Mouse (Mus musculus): ENCODE measurements around the gene Fto. TPM values are rescaled to one million over a fixed set of nuclear protein-coding genes. Genes with fewer than 3 reads are reported as not detected.

Fto gene
- polyA plus RNA-seq (2014; fragmentation: Nextera tagmentation; extraction: Ambion mirVana): 149 and 180 TPM in 2 replicates

DNA sequence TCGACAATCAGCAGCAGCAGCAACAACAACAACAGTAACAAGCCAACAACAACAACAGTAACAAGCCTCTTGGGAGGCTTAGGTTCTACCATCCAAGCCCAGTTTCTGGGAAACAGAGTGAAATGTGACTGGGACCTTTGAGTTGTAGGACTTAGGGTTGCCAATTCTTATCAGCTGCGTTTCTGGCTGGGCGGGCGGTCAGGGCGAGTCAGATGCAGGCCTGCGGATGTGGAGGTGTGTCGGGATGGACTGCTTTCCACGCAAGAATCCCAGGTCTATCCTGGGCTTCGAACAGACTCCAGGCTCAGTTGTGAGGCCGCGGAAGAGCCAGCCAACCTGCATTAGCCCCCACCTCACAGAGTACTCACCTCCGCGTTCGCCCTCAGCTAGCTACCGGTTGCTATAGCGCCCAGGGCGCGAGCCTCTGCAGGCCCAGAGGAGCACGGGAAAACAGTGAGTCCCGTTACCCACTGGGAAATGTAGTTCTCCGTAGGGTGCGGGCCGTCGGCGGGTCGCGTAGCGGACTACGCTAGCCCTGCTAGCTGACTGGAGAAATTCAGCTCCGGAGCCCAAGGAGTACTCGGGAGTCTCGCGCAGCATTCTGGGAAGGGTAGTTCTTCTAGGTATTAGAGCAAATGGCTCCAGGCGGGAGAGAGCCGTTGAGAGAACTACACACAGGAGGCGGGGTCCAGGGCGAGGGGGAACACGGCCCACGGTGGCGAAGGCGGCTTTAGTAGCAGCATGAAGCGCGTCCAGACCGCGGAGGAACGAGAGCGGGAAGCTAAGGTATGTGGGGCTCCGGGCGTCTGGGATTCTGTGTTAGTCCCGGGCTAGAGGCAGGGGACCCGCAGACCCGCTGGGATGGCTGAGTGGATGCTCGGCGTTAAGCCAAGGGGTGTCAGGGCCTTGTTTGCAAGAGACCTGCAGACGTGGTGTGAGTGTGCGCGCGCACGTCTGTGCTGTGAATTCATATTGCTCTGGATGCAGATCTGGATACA, at the start of gene Fto, which contains the start of gene Rpgrip1l:
Gene Fto (plus strand): TSS at position 691 of the 998 bp plus-strand sequence.
Gene Rpgrip1l (minus strand): TSS at position 428 of the 998 bp plus-strand sequence.
- H3K4me3 ChIP-seq (replicated peaks; ENCODE audit: low read length): peak within 1 kb of the TSS; percentile 67
- no peaks in the 10 kb centered on the region for H3K27me3 ChIP-seq (ENCODE audit: control insufficient read depth, insufficient read depth, low read length)
- peak; percentile 98 for DNase-seq (ENCODE audit: low spot score)
- no peaks in the 10 kb centered on the region for H3K9me3 ChIP-seq (ENCODE audit: control insufficient read depth, low read length)
- H3K4me2 ChIP-seq (replicated peaks): peak within 1 kb of the TSS; percentile 83
- peak within 1 kb of the TSS; percentile 78 for H3K27ac ChIP-seq
- WGBS: 1% methylated on average over 59 of the region's 59 CpGs
- H3K9ac ChIP-seq: peak within 1 kb of the TSS; percentile 77
- ATAC-seq (ENCODE audit: low FRiP score): peak; percentile 99
- peaks cover 29% of the 10 kb centered on the region for H3K4me1 ChIP-seq (replicated peaks; ENCODE audit: control insufficient read depth, insufficient read depth, low read length)
- H3K36me3 ChIP-seq (replicated peaks; ENCODE audit: control insufficient read depth, insufficient read depth): 0 out of 2 replicates have a peak, but pooled peaks cover 3% of the 10 kb centered on the region

DNA sequence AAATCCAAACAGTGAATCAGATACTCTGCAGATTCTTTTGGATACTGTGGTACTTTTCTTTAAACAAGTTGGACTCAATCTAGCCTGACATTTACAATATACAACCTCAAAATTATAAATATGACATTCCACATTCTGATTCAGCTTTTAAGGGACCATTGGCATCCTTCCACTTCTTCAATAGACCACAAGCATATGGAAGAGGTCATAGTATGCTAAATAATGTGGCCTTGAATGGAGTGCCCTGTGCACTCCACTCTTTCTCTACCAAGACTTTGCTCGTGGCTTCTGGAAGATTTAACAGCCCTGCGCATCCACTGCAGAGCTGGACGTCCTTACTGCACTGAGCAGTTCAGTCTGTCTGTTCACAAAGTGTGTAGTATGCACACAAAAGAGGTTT, 49.4 kb upstream of the Fto start:
- no peaks in the 10 kb centered on the region for H3K9me3 ChIP-seq (ENCODE audit: control insufficient read depth, low read length)
- peaks cover 4% of the 10 kb centered on the region for H3K36me3 ChIP-seq (replicated peaks; ENCODE audit: control insufficient read depth, insufficient read depth)
- H3K27ac ChIP-seq: no peak overlapping the region
- no peaks in the 10 kb centered on the region for H3K4me1 ChIP-seq (replicated peaks; ENCODE audit: control insufficient read depth, insufficient read depth, low read length)
- ATAC-seq (ENCODE audit: low FRiP score) (no peak), DNase-seq (ENCODE audit: low spot score) (no peak)
- 87% methylated on average over 3 of the region's 3 CpGs for WGBS
- no peak overlapping the region for H3K4me2 ChIP-seq (replicated peaks)
- H3K27me3 ChIP-seq (ENCODE audit: control insufficient read depth, insufficient read depth, low read length): no peaks in the 10 kb centered on the region
- no peak overlapping the region for H3K9ac ChIP-seq
- H3K4me3 ChIP-seq (replicated peaks; ENCODE audit: low read length): no peak overlapping the region

DNA sequence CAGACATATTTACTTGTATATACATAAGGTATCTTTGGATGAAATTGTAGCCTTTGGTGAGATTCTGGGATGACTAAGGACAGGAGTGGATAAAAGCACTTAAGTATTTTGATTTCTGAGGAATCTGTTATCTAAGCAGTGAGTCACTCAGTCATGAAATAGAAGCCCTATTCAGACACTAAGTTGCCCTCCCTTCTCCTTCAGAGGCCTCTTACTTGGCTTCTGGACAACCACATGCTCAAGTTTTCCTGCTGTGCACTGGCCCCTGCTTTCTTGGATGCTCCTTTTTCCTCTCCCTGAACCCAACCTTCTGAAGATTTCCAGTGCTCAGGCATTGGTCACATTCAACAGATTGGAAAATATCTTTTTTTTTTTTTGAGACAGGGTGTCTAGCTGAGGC, 48.8 kb upstream of the Fto start:
- Histone ChIP-seq H3K9ac (no peak overlapping the region), H3K36me3 (replicated peaks; ENCODE audit: control insufficient read depth, insufficient read depth) (peaks cover 8% of the 10 kb centered on the region), H3K9me3 (ENCODE audit: control insufficient read depth, low read length) (no peaks in the 10 kb centered on the region), H3K27ac (no peak overlapping the region), H3K27me3 (ENCODE audit: control insufficient read depth, insufficient read depth, low read length) (no peaks in the 10 kb centered on the region), H3K4me1 (replicated peaks; ENCODE audit: control insufficient read depth, insufficient read depth, low read length) (no peaks in the 10 kb centered on the region), H3K4me2 (replicated peaks) (no peak overlapping the region), H3K4me3 (replicated peaks; ENCODE audit: low read length) (no peak overlapping the region)
- ATAC-seq (ENCODE audit: low FRiP score) (no peak), DNase-seq (ENCODE audit: low spot score) (no peak)

DNA sequence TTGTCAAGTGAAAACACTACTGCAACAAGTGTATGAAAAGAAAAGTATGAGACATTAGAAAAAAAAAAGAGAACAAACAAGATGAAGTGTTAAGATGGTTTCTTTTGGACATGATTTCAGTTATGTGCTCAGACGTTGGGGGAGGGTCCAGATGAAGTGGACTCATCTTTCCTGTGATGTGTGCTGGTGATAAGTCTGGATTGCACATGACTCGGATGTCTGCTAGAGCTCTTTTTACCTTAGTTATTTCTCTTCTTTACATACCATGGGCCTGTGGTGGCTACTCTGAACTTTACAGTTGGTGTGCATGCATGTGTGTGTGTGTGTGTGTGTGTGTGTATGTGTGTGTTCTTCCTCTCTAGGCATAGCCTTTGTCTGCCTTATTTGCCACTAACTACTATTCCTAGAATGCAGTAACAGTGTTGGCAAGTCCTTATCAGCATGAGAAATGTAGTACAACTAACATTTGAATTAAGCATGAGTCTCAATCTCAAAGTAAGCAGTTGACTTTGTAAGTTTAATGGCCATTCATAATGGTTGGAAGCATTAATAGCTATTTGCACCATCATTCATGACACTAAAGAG, 43.9 kb upstream of the Fto start:
- Histone ChIP-seq H3K27ac (no peak overlapping the region), H3K9me3 (ENCODE audit: control insufficient read depth, low read length) (no peaks in the 10 kb centered on the region), H3K4me1 (replicated peaks; ENCODE audit: control insufficient read depth, insufficient read depth, low read length) (no peaks in the 10 kb centered on the region), H3K9ac (no peak overlapping the region), H3K4me3 (replicated peaks; ENCODE audit: low read length) (no peak overlapping the region), H3K36me3 (replicated peaks; ENCODE audit: control insufficient read depth, insufficient read depth) (peaks cover 13% of the 10 kb centered on the region), H3K27me3 (ENCODE audit: control insufficient read depth, insufficient read depth, low read length) (no peaks in the 10 kb centered on the region), H3K4me2 (replicated peaks) (no peak overlapping the region)
- ATAC-seq (ENCODE audit: low FRiP score) (no peak), DNase-seq (ENCODE audit: low spot score) (no peak)
- WGBS: 87% methylated on average over 2 of the region's 2 CpGs

DNA sequence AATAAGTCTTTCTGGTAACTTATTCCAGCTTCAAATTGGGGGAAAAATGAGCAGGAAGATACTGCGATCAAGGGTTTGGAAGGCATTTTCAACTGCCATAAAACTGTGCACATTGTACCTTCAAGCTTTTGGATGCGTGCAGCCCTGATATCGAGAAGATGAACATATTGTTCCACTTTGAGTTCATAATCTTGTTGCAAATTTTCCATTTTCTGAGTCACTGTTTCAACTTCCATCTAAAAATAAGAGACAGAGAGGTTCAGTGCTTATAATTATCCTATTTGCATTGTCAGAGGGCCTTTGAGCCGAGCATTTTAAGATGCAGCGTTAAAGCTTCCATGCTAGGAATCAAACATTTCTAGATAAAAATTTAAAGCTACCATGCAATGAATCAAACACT, 39.8 kb upstream of the Fto start:
- ATAC-seq (ENCODE audit: low FRiP score) (no peak), DNase-seq (ENCODE audit: low spot score) (no peak)
- H3K4me2 ChIP-seq (replicated peaks): no peak overlapping the region
- no peaks in the 10 kb centered on the region for H3K27me3 ChIP-seq (ENCODE audit: control insufficient read depth, insufficient read depth, low read length)
- H3K9ac ChIP-seq: no peak overlapping the region
- no peaks in the 10 kb centered on the region for H3K4me1 ChIP-seq (replicated peaks; ENCODE audit: control insufficient read depth, insufficient read depth, low read length)
- 0 out of 2 replicates have a peak, but pooled peaks cover 5% of the 10 kb centered on the region for H3K9me3 ChIP-seq (ENCODE audit: control insufficient read depth, low read length)
- WGBS: 96% methylated on average over 5 of the region's 5 CpGs
- H3K36me3 ChIP-seq (replicated peaks; ENCODE audit: control insufficient read depth, insufficient read depth): peaks cover 12% of the 10 kb centered on the region
- no peak overlapping the region for H3K27ac ChIP-seq
- no peak overlapping the region for H3K4me3 ChIP-seq (replicated peaks; ENCODE audit: low read length)

DNA sequence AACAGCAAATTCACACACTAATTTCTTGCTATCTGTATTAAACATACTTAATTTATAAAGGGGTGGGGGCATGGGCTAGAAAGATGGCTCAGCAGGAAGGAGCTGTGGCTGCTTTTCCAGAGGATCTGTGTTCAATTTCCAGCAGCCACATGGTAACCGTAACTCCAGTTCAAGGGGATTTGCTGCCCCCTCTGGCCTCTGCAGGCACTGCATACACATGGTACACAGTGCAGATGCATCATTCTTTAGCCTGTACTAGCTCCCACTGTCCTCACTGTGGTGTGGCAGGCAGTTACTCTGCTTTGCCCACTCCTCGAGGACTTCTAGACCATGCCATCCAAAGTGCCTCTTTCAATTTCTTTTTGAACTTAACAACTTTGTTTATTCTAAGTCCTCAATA, 37.0 kb upstream of the Fto start:
- no peak overlapping the region for H3K4me2 ChIP-seq (replicated peaks)
- H3K4me1 ChIP-seq (replicated peaks; ENCODE audit: control insufficient read depth, insufficient read depth, low read length): no peaks in the 10 kb centered on the region
- no peak for ATAC-seq (ENCODE audit: low FRiP score)
- no peaks in the 10 kb centered on the region for H3K27me3 ChIP-seq (ENCODE audit: control insufficient read depth, insufficient read depth, low read length)
- 92% methylated on average over 2 of the region's 2 CpGs for WGBS
- no peak overlapping the region for H3K4me3 ChIP-seq (replicated peaks; ENCODE audit: low read length)
- peaks cover 4% of the 10 kb centered on the region; the same call in 1 of the 2 replicates for H3K36me3 ChIP-seq (replicated peaks; ENCODE audit: control insufficient read depth, insufficient read depth)
- no peak overlapping the region for H3K9ac ChIP-seq
- 0 out of 2 replicates have a peak, but pooled peaks cover 5% of the 10 kb centered on the region for H3K9me3 ChIP-seq (ENCODE audit: control insufficient read depth, low read length)
- no peak for DNase-seq (ENCODE audit: low spot score)
- no peak overlapping the region for H3K27ac ChIP-seq

DNA sequence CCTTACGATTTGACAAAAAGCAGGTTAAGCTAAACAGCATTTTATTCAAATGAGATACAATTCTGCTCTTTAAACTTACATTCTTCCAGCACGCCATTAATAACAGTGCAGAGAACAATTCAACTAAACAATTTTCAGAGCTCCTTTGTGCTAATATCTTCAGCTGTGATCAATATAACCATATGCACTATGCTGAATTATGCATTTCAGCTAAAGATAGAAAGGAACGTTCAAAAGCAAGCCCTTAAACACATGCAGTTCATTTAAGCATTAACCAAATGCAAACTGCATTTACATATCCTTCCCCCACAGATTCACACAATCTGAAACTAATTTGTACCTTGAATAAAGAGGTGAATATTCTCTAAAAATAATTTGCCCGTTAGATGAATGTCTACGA, 35.3 kb upstream of the Fto start:
- no peaks in the 10 kb centered on the region for H3K27me3 ChIP-seq (ENCODE audit: control insufficient read depth, insufficient read depth, low read length)
- 77% methylated on average over 5 of the region's 5 CpGs for WGBS
- DNase-seq (ENCODE audit: low spot score) (no peak), ATAC-seq (ENCODE audit: low FRiP score) (no peak)
- H3K4me1 ChIP-seq (replicated peaks; ENCODE audit: control insufficient read depth, insufficient read depth, low read length): no peaks in the 10 kb centered on the region
- no peak overlapping the region for H3K9ac ChIP-seq
- H3K4me2 ChIP-seq (replicated peaks): no peak overlapping the region
- H3K4me3 ChIP-seq (replicated peaks; ENCODE audit: low read length): no peak overlapping the region
- H3K9me3 ChIP-seq (ENCODE audit: control insufficient read depth, low read length): 0 out of 2 replicates have a peak, but pooled peaks cover 5% of the 10 kb centered on the region
- peaks cover 4% of the 10 kb centered on the region; the same call in 1 of the 2 replicates for H3K36me3 ChIP-seq (replicated peaks; ENCODE audit: control insufficient read depth, insufficient read depth)
- no peak overlapping the region for H3K27ac ChIP-seq

DNA sequence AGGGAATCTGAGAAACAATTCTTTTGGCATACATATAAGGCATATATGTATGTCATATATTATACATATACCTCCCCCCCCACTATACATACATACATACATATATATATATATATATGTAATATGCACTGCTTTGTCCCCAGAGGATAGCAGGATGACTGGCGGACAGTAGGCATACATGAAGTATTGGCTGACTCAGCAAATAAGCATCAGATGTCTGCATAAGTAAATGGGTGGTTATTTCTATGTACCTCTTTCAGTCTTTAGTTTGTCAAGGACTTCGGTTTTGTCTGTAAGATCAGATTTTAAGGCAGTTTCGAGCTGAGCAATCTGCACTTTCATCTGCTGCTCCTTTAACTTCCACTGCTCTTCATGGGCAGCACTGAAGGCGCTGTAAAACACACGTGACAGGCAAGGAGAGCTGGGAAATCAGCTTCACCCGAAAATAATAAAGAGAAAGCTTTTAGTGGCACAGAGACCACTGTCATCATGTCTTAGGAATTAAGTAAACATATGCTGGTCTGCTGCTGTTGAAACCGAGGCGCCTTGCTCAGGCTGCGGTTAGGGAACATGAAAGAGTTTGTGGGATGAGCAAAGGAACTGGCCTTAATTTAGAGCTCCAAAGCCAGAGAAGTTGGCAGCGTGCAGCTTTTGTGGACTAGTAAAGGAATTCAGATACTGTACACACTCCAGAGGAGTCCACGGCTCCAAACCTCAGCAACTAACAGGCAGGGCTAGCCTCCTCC, 32.7 kb upstream of the Fto start:
- H3K4me2 ChIP-seq (replicated peaks): no peak overlapping the region
- H3K9me3 ChIP-seq (ENCODE audit: control insufficient read depth, low read length): 0 out of 2 replicates have a peak, but pooled peaks cover 5% of the 10 kb centered on the region
- H3K27ac ChIP-seq: no peak overlapping the region
- H3K9ac ChIP-seq: no peak overlapping the region
- no peak for ATAC-seq (ENCODE audit: low FRiP score)
- no peaks in the 10 kb centered on the region for H3K4me1 ChIP-seq (replicated peaks; ENCODE audit: control insufficient read depth, insufficient read depth, low read length)
- H3K4me3 ChIP-seq (replicated peaks; ENCODE audit: low read length): no peak overlapping the region
- WGBS: 89% methylated on average over 11 of the region's 11 CpGs
- no peak for DNase-seq (ENCODE audit: low spot score)
- H3K36me3 ChIP-seq (replicated peaks; ENCODE audit: control insufficient read depth, insufficient read depth): no peaks in the 10 kb centered on the region; the same call in 1 of the 2 replicates
- H3K27me3 ChIP-seq (ENCODE audit: control insufficient read depth, insufficient read depth, low read length): no peaks in the 10 kb centered on the region

DNA sequence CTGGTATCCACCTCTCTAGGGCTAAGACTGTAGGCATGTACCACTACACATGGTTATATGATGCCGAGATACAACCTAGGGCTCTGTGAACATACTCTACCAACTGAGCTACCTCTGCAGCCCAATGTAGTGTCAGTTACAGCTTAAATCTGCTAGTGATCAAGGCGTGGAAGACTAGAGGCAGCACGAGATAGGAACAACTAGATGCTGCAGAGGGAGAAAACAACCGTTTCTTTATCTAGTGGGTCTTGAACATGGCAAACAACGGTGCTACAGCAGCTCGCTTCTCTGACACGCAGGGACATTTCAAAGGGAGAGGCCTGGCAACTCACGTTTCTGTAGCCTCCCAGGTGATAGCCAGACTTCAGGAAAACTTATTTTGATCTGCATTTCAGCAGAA, 31.8 kb upstream of the Fto start:
- DNase-seq (ENCODE audit: low spot score) (no peak), ATAC-seq (ENCODE audit: low FRiP score) (no peak)
- Histone ChIP-seq H3K9ac (no peak overlapping the region), H3K4me2 (replicated peaks) (no peak overlapping the region), H3K27ac (no peak overlapping the region), H3K4me1 (replicated peaks; ENCODE audit: control insufficient read depth, insufficient read depth, low read length) (no peaks in the 10 kb centered on the region), H3K9me3 (ENCODE audit: control insufficient read depth, low read length) (0 out of 2 replicates have a peak, but pooled peaks cover under 1% of the 10 kb centered on the region), H3K27me3 (ENCODE audit: control insufficient read depth, insufficient read depth, low read length) (no peaks in the 10 kb centered on the region), H3K4me3 (replicated peaks; ENCODE audit: low read length) (no peak overlapping the region), H3K36me3 (replicated peaks; ENCODE audit: control insufficient read depth, insufficient read depth) (no peaks in the 10 kb centered on the region; the same call in 1 of the 2 replicates)
- 95% methylated on average over 8 of the region's 8 CpGs for WGBS

All from hindbrain, embryonic 14.5 days (tissue).